Mouse (Mus musculus) stomach, embryonic 14.5 days (tissue): ENCODE measurements around the gene Dennd2a. TPM values are rescaled to one million over a fixed set of nuclear protein-coding genes. Genes with fewer than 3 reads are reported as not detected.

Source experiments
- ATAC-seq: fragments of 200-750 bp; cut with Nextera tagmentation; 2 replicates; pipeline ENCODE4 v1.8.0; 2017; ENCODE audit warnings: low read depth, moderate TSS enrichment; ENCODE audit not compliant: insufficient number of reproducible peaks, insufficient read depth, low FRiP score
- H3K27ac ChIP-seq: fragments of 300-500 bp; sonication (generic); 2 replicates; pipeline ENCODE4 v1.5.1; 2014; ENCODE audit warnings: mild to moderate bottlenecking, low read length, moderate library complexity, mixed read lengths
- H3K27me3 ChIP-seq: fragments of 300-500 bp; sonication (generic); 2 replicates; pipeline ENCODE4 v1.6.1; 2014; ENCODE audit warnings: low read length, control low read depth, mixed read lengths; ENCODE audit not compliant: control insufficient read depth, insufficient read depth
- H3K36me3 ChIP-seq: fragments of 300-500 bp; sonication (generic); 2 replicates; pipeline ENCODE4 v1.6.1; 2014; ENCODE audit warnings: mild to moderate bottlenecking, control low read depth, low read length, moderate library complexity, mixed read lengths; ENCODE audit not compliant: control insufficient read depth, insufficient read depth
- H3K4me1 ChIP-seq: fragments of 300-500 bp; sonication (generic); 2 replicates; pipeline ENCODE4 v1.6.1; 2014; ENCODE audit warnings: low read length, control low read depth, mixed read lengths; ENCODE audit not compliant: control insufficient read depth, insufficient read depth
- H3K4me2 ChIP-seq: fragments of 300-500 bp; sonication (generic); replicated peaks from 2 replicates; pipeline ENCODE4 v1.6.1; 2014; ENCODE audit warnings: low read depth, low read length, control low read depth
- H3K4me3 ChIP-seq: fragments of 300-500 bp; sonication (generic); 2 replicates; pipeline ENCODE4 v1.5.1; 2014; ENCODE audit warnings: low read depth, low read length, control low read depth
- H3K9ac ChIP-seq: fragments of 300-500 bp; sonication (generic); replicated peaks from 2 replicates; pipeline ENCODE4 v1.6.1; 2014; ENCODE audit warnings: low read depth, mild to moderate bottlenecking, control low read depth, low read length, moderate library complexity, mixed read lengths
- H3K9me3 ChIP-seq: fragments of 300-500 bp; sonication (generic); 2 replicates; pipeline ENCODE4 v1.6.1; 2016; ENCODE audit warnings: low read depth, low read length, control low read depth; ENCODE audit not compliant: control insufficient read depth
- WGBS: fragments of 180-500 bp; shearing (Covaris S2); extraction: QIAGEN DNeasy Blood & Tissue Kit; methylation state at CpG from one replicate; pipeline ENCODE4 v1.1.7; 2014; 5-methylcytosine and 5-hydroxymethylcytosine counted together
- polyA plus RNA-seq: library from polyadenylated mRNA; unstranded; fragments of >200 nt; fragmentation: Nextera tagmentation; extraction: Ambion mirVana; gene quantifications from 2 replicates; pipeline ENCODE4 v1.2.1, GENCODE M21; 2014

Gene Dennd2a
- polyA plus RNA-seq, 1 experiment from 2014 or later, result 23.6 TPM

- Histone ChIP-seq H3K4me1 (peaks cover 24% of the 10 kb centered on the region), H3K27ac (no peak overlapping the region), H3K36me3 (no peaks in the 10 kb centered on the region), H3K4me3 (no peak overlapping the region), H3K9me3 (no peaks in the 10 kb centered on the region), H3K27me3 (no peaks in the 10 kb centered on the region), H3K9ac (no peak overlapping the region), H3K4me2 (no peak overlapping the region)
- 69% methylated on average over 8 of the region's 8 CpGs for WGBS
- no peak for ATAC-seq
These were observed 5.6 kb downstream of the Dennd2a start for GRCm38 (mm10) chr6:39551981-39552636.

GRCm38 (mm10) chr6:39548030-39548429, 9.6 kb downstream of the Dennd2a start:
- H3K4me3 ChIP-seq, result no peak overlapping the region
- H3K36me3 ChIP-seq, result no peaks in the 10 kb centered on the region
- H3K4me2 ChIP-seq, result no peak overlapping the region
- no peaks in the 10 kb centered on the region for H3K27me3 ChIP-seq
- ATAC-seq, result no peak
- H3K9me3 ChIP-seq, result no peaks in the 10 kb centered on the region
- 73% methylated on average over 5 of the region's 5 CpGs for WGBS
- H3K4me1 ChIP-seq, result peaks cover 21% of the 10 kb centered on the region
- H3K27ac ChIP-seq, result no peak overlapping the region
- H3K9ac ChIP-seq, result no peak overlapping the region

- 77% methylated on average over 7 of the region's 7 CpGs for WGBS
- Histone ChIP-seq H3K4me1 (peaks cover 38% of the 10 kb centered on the region), H3K27ac (no peak overlapping the region), H3K36me3 (no peaks in the 10 kb centered on the region), H3K4me2 (no peak overlapping the region), H3K27me3 (no peaks in the 10 kb centered on the region), H3K9ac (no peak overlapping the region), H3K4me3 (no peak overlapping the region), H3K9me3 (no peaks in the 10 kb centered on the region)
- no peak for ATAC-seq
These were observed 12.2 kb downstream of the Dennd2a start for GRCm38 (mm10) chr6:39545474-39545873.

DNA sequence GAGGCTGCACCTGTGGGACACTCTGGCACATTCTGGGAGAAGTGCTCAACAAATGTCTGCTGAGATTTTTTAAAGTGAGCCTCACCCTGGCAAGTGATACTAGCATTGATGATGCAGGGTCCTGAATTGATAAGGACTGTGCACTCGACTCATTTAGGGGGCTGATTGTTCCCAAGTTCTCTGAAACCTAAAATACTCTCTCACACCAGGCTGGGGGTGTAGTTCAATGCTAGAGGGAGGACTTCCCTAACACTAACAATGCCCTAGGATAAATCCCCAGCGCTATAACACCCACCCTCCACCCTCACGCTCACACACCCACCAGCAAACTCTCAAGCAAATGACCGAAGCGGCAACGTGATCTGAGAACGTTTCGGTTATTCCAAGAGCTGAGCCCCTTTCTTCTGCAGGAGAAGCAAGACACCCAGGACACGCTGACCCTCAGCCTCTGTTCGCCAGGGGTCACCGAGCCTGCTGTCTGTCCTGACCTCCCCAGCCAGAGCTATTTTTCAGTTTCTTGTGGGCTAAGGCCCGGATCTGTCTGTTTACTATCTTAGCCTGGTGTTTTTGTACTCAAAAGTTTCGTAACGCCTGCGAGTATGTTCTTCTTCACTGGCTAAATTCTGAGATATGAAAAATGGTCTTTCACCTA, 13.8 kb downstream of the Dennd2a start:
- H3K27me3 ChIP-seq, result no peaks in the 10 kb centered on the region
- H3K4me2 ChIP-seq, result no peak overlapping the region
- ATAC-seq, result no peak
- H3K4me3 ChIP-seq, result no peak overlapping the region
- no peaks in the 10 kb centered on the region for H3K9me3 ChIP-seq
- H3K9ac ChIP-seq, result no peak overlapping the region
- peak overlapping the region; percentile 82 for H3K27ac ChIP-seq
- H3K4me1 ChIP-seq, result peaks cover 52% of the 10 kb centered on the region
- H3K36me3 ChIP-seq, result no peaks in the 10 kb centered on the region
- WGBS, result 36% methylated on average over 15 of the region's 15 CpGs

DNA sequence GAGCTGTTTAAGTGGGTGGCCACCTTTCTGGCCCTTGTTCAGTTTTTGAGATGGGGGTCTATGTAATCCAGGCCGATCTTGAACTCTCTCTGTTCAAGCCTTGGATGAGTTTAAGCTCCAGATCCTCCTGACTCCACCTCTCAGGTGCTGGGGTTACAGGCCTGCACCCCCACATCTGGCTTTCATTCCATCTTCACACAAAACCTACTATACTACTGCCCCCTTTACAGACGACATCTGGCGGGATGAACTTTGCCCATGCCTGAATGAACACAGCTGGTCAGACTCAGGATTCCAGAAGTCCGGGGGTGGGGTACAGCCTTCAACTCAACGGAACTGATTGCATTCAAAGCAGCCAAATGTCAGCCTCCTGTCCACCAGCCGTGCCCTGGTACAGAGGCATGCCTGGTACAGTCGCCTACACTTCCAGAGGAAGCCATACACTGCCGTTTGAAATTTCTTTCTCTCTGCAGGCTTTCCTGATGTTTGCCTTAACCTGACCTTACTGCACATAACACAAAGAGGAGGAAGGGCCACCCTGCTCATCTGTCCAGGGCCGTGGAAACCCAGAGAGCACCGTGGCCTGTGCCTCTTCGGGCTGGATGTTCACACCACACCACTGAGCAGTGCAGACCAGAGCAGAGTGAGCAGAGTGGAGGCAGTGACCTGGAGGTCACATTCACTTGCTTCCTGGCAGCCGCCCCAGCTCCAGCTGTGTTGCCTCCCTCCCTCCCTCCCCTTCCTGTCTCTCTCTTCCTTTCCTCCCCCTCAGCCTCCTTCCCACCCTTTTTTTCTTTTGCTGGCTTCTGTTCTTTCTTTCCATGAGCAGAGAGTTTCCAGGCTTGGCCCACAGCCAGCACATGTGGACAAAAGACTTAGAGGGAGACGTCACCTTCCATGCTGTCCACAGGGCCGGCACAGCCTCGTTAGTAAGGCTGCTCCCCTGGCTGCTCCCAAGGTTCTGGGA, 14.8 kb downstream of the Dennd2a start:
- Histone ChIP-seq H3K4me3 (peak overlapping the region; percentile 7; the same call in 1 of the 2 replicates), H3K9ac (no peak overlapping the region), H3K9me3 (no peaks in the 10 kb centered on the region), H3K27me3 (no peaks in the 10 kb centered on the region), H3K4me2 (peak overlapping the region; percentile 25), H3K27ac (peak overlapping the region; percentile 82), H3K4me1 (peaks cover 60% of the 10 kb centered on the region), H3K36me3 (no peaks in the 10 kb centered on the region)
- peak; percentile 88 for ATAC-seq
- WGBS, result 8% methylated on average over 15 of the region's 15 CpGs

DNA sequence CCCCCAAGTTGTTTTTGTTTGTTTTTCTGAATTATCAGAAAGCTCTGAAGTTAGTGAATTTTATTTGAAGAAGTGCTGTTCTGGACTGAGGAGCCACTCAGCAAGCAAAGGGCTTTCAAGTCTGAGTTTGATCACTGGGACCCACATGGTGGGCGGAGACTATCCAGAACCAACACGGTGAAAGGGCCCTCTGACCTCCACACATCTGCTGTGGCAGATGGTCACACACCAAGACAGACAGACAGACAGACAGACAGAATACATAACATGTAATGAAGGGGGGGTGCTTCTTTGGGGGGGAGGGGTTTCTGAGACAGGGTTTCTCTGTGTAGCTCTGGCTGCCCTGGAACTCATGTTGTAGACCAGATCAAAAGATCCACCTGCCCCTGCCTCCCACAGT, 17.1 kb downstream of the Dennd2a start:
- Histone ChIP-seq H3K27ac (no peak overlapping the region; the same call in 1 of the 2 replicates), H3K4me1 (peaks cover 55% of the 10 kb centered on the region), H3K27me3 (no peaks in the 10 kb centered on the region), H3K36me3 (no peaks in the 10 kb centered on the region), H3K9ac (no peak overlapping the region), H3K9me3 (no peaks in the 10 kb centered on the region), H3K4me3 (no peak overlapping the region), H3K4me2 (no peak overlapping the region)
- no peak for ATAC-seq
- WGBS, result 44% methylated on average over 2 of the region's 2 CpGs

DNA sequence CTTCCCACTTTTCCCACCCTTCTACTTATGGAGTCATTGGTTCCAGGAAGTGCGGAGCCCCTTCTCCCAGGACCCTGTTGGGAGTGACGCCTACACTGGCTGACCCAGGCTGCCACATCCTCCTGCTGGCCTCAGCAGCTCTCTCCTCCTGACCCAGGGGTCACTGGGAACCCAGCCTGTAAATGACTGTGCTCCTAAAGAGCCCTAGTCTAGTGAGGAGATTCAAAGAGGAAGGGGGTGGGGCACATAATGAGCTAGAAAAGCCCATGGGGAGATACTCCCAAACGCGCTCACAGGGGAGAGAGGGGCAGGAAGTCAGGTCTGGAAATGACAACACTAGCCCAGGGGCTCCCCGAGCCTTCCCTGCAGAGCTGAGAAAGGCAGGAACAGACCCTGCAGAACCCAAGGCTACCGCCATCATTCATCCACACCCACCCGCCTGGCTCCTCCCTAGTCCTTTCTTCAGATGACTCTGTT, 17.9 kb downstream of the Dennd2a start:
- no peaks in the 10 kb centered on the region for H3K9me3 ChIP-seq
- H3K4me1 ChIP-seq, result peaks cover 55% of the 10 kb centered on the region
- H3K27me3 ChIP-seq, result no peaks in the 10 kb centered on the region
- WGBS, result 16% methylated on average over 7 of the region's 7 CpGs
- peak overlapping the region; percentile 23; the same call in 1 of the 2 replicates for H3K4me2 ChIP-seq
- no peak overlapping the region for H3K4me3 ChIP-seq
- peak overlapping the region; percentile 81 for H3K27ac ChIP-seq
- ATAC-seq, result peak; percentile 26; the same call in 1 of the 2 replicates
- H3K9ac ChIP-seq, result no peak overlapping the region
- H3K36me3 ChIP-seq, result no peaks in the 10 kb centered on the region

DNA sequence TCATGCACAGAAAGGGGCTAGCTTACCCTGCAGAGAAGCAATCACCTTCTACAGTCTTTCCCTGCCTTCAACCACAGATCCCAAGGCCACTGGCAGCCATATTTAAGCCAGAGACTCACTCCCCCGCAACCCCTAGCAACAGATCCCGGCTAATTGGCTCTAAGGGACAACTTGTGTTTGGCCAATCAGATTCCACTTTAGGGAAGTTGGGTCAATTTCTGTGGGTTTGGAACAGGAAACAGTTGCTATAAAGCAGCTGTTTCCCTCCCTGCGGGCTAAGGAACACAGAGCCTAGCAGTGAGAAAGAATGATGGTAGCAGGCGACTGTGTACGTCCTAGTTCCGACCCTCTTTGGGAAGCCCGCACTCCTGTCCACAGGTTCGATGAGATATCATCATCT, 19.4 kb downstream of the Dennd2a start:
- peaks cover 41% of the 10 kb centered on the region for H3K4me1 ChIP-seq
- H3K9ac ChIP-seq, result no peak overlapping the region
- peak overlapping the region; percentile 52; the same call in 1 of the 2 replicates for H3K27ac ChIP-seq
- H3K27me3 ChIP-seq, result no peaks in the 10 kb centered on the region
- no peak overlapping the region for H3K4me3 ChIP-seq
- WGBS, result 40% methylated on average over 8 of the region's 8 CpGs
- H3K9me3 ChIP-seq, result no peaks in the 10 kb centered on the region
- H3K36me3 ChIP-seq, result no peaks in the 10 kb centered on the region
- no peak for ATAC-seq
- H3K4me2 ChIP-seq, result no peak overlapping the region
